ENCODE assay signal across 22 mouse cellular contexts in the genomic region with DNA sequence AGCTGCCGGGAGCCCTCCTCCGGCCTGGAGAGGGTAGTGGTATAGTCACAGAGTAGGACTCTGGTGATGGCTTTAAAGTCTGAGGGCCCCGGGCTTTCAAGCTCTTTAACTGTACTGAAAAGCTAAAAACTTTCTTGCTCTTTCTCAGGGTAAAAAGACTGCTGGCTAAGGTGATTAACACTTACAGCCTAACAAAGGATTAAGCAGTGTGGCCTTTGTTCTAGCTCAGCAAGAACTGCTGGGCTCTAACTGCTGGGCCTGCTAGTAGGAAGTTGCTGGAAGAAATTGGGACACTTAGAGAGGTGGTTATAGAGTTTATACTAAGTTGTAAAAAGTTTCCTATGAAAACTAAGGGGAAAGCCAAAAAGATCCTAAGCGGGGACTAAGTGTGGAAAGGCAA. TPM values are rescaled to one million over a fixed set of nuclear protein-coding genes. Genes with fewer than 3 reads are reported as not detected.
DNase-seq lines count a peak whose midpoint lies in the region; ATAC-seq and TF ChIP-seq lines count a peak whose summit lies in the region.
"Had no signal": no experiment of that assay in that cellular context is flagged by ENCODE, and none has a peak within 500 bp of the region (broad histone marks: within the 10 kb centered on the region; RNA-seq: fewer than 3 reads in every experiment).

No protein-coding gene starts in this region.

- H3K4me1 ChIP-seq in stomach, embryonic 14.5 days (ENCODE audit: control insufficient read depth, insufficient read depth, low read length) = peaks cover 4% of the 10 kb centered on the region; the same call in 1 of the 2 replicates
- no peaks in the 10 kb centered on the region for H3K4me1 ChIP-seq in stomach, postnatal 0 days (replicated peaks; ENCODE audit: control insufficient read depth, insufficient read depth)
- H3K4me1 ChIP-seq in intestine, postnatal 0 days (replicated peaks; ENCODE audit: control insufficient read depth, insufficient read depth, low read length) = no peaks in the 10 kb centered on the region
- H3K4me1 ChIP-seq: embryonic facial prominence, embryonic 12.5 days; hindbrain, embryonic 13.5 days had no signal

- no peaks in the 10 kb centered on the region for H3K9me3 ChIP-seq in stomach, embryonic 14.5 days (ENCODE audit: control insufficient read depth, low read depth, low read length)
- no peaks in the 10 kb centered on the region for H3K9me3 ChIP-seq in stomach, postnatal 0 days (ENCODE audit: control insufficient read depth, low read length)
- H3K9me3 ChIP-seq in intestine, postnatal 0 days (ENCODE audit: control insufficient read depth) = no peaks in the 10 kb centered on the region
- H3K9me3 ChIP-seq: embryonic facial prominence, embryonic 12.5 days; hindbrain, embryonic 13.5 days had no signal

- no peaks in the 10 kb centered on the region for H3K27me3 ChIP-seq in stomach, embryonic 14.5 days (ENCODE audit: control insufficient read depth, insufficient read depth, low read length)
- no peaks in the 10 kb centered on the region for H3K27me3 ChIP-seq in stomach, postnatal 0 days (ENCODE audit: control insufficient read depth, insufficient read depth, low read length)
- H3K27me3 ChIP-seq in intestine, postnatal 0 days (replicated peaks; ENCODE audit: control insufficient read depth, insufficient read depth, low read length) = no peaks in the 10 kb centered on the region
- H3K27me3 ChIP-seq: embryonic facial prominence, embryonic 12.5 days; hindbrain, embryonic 13.5 days; Patski had no signal

- H3K4me3 ChIP-seq in stomach, embryonic 14.5 days (ENCODE audit: low read depth, low read length) = no peak overlapping the region
- H3K4me3 ChIP-seq in stomach, postnatal 0 days (ENCODE audit: low read depth, low read length) = no peak overlapping the region
- no peak overlapping the region for H3K4me3 ChIP-seq in intestine, postnatal 0 days (ENCODE audit: low read depth, low read length)
- H3K4me3 ChIP-seq: embryonic facial prominence, embryonic 12.5 days; hindbrain, embryonic 13.5 days had no signal

- peak overlapping the region; percentile 52 for H3K27ac ChIP-seq in stomach, embryonic 14.5 days (ENCODE audit: low read length)
- no peak overlapping the region for H3K27ac ChIP-seq in stomach, postnatal 0 days (replicated peaks)
- H3K27ac ChIP-seq in intestine, postnatal 0 days (ENCODE audit: low read depth, low read length) = no peak overlapping the region
- H3K27ac ChIP-seq: embryonic facial prominence, embryonic 12.5 days; hindbrain, embryonic 13.5 days; hindbrain, postnatal 0 days had no signal

- no peak for DNase-seq in stomach, postnatal 0 days (ENCODE audit: low spot score)
- peak; percentile 42 for DNase-seq in ZHBTc4 (ENCODE audit: low read depth, low spot score)
- DNase-seq in layer of hippocampus, adult 11-12 months (ENCODE audit: low spot score) = no peak
- DNase-seq in Muller cell, postnatal 12 days (ENCODE audit: inconsistent ontology term) = no peak
- DNase-seq: adrenal gland, postnatal 14 days; cerebellum, adult 11-12 months; cerebellum, adult 9-10 months; cerebellum, postnatal 25 days; gastrocnemius, postnatal 14 days; heart, postnatal 10 days; kidney, adult 11 months had no signal

- no peak for TF ChIP-seq EP300 in stomach, postnatal 0 days (optimal IDR thresholded peaks at IDR 0.05)

- H3K4me2 ChIP-seq in stomach, embryonic 14.5 days (replicated peaks; ENCODE audit: low read depth, low read length) = no peak overlapping the region
- no peak overlapping the region for H3K4me2 ChIP-seq in stomach, postnatal 0 days (replicated peaks; ENCODE audit: low read depth)
- no peak overlapping the region for H3K4me2 ChIP-seq in intestine, postnatal 0 days (replicated peaks; ENCODE audit: low read depth)
- H3K4me2 ChIP-seq: embryonic facial prominence, embryonic 12.5 days; hindbrain, embryonic 13.5 days had no signal

- no peak for ATAC-seq in stomach, embryonic 14.5 days (ENCODE audit: insufficient number of reproducible peaks, insufficient read depth, low FRiP score, low read depth)
- ATAC-seq in stomach, postnatal 0 days (ENCODE audit: low FRiP score, low TSS enrichment) = no peak
- ATAC-seq in intestine, postnatal 0 days = peak; percentile 38; the same call in 1 of the 2 replicates
- ATAC-seq: forebrain, embryonic 16.5 days; hindbrain, postnatal 0 days; Patski had no signal

- TF ChIP-seq CTCF in stomach, postnatal 0 days (IDR thresholded peaks at IDR 0.05; ENCODE audit: low read depth) = no peak
- TF ChIP-seq CTCF in intestine, postnatal 0 days (IDR thresholded peaks at IDR 0.05; ENCODE audit: low read depth) = no peak

- WGBS in stomach, embryonic 14.5 days = 42% methylated on average over 4 of the region's 4 CpGs
- WGBS in stomach, postnatal 0 days = 50% methylated on average over 4 of the region's 4 CpGs
- 22% methylated on average over 4 of the region's 4 CpGs for WGBS in intestine, postnatal 0 days

- H3K36me3 ChIP-seq in stomach, embryonic 14.5 days (ENCODE audit: control insufficient read depth, insufficient read depth, low read length) = peaks cover 71% of the 10 kb centered on the region
- peaks cover 25% of the 10 kb centered on the region for H3K36me3 ChIP-seq in stomach, postnatal 0 days (ENCODE audit: control insufficient read depth, insufficient read depth, low read length)
- peaks cover 35% of the 10 kb centered on the region for H3K36me3 ChIP-seq in intestine, postnatal 0 days (ENCODE audit: control insufficient read depth, insufficient read depth)

- no peak overlapping the region for H3K9ac ChIP-seq in stomach, embryonic 14.5 days (replicated peaks; ENCODE audit: low read depth, low read length)
- H3K9ac ChIP-seq in stomach, postnatal 0 days (ENCODE audit: low read length) = no peak overlapping the region
- H3K9ac ChIP-seq in intestine, postnatal 0 days (ENCODE audit: low read depth, low read length) = no peak overlapping the region
- H3K9ac ChIP-seq: embryonic facial prominence, embryonic 12.5 days; hindbrain, embryonic 13.5 days had no signal

RNA-seq across cellular contexts. Expression of gene Syt2, which starts 37.3 kb away (rescaled TPM):
- polyA plus RNA-seq in stomach, embryonic 14.5 days (2014; fragmentation: Nextera tagmentation; extraction: Ambion mirVana) = 3.4 and 3.8 TPM in 2 replicates
- polyA plus RNA-seq in stomach, postnatal 0 days (2015; fragmentation: Nextera tagmentation; extraction: Ambion mirVana) = 0.50 and 0.58 TPM in 2 replicates
- 0.48 and 0.84 TPM in 2 replicates for polyA plus RNA-seq in intestine, postnatal 0 days (2015; fragmentation: Nextera tagmentation; extraction: Ambion mirVana)

RNA-seq across cellular contexts. Expression of gene Kdm5b, which starts 49.2 kb away (rescaled TPM):
- 80.6 and 81.3 TPM in 2 replicates for polyA plus RNA-seq in stomach, embryonic 14.5 days (2014; fragmentation: Nextera tagmentation; extraction: Ambion mirVana)
- 28.5 and 29.5 TPM in 2 replicates for polyA plus RNA-seq in stomach, postnatal 0 days (2015; fragmentation: Nextera tagmentation; extraction: Ambion mirVana)
- polyA plus RNA-seq in intestine, postnatal 0 days (2015; fragmentation: Nextera tagmentation; extraction: Ambion mirVana) = 12.6 and 13.0 TPM in 2 replicates

RNA-seq across cellular contexts. Expression of gene Mgat4e, which starts 59.7 kb away (rescaled TPM):
- not detected in 2 replicates for polyA plus RNA-seq in stomach, embryonic 14.5 days (2014; fragmentation: Nextera tagmentation; extraction: Ambion mirVana)
- polyA plus RNA-seq in stomach, postnatal 0 days (2015; fragmentation: Nextera tagmentation; extraction: Ambion mirVana) = not detected in 2 replicates
- polyA plus RNA-seq in intestine, postnatal 0 days (2015; fragmentation: Nextera tagmentation; extraction: Ambion mirVana) = not detected in 2 replicates
- polyA plus RNA-seq: cortical plate, adult 2 months; forebrain, embryonic 11.5 days; forebrain, embryonic 16.5 days; frontal cortex, adult 2 months; heart, embryonic 14.5 days; hindbrain, embryonic 13.5 days; hindbrain, postnatal 0 days; Patski had no signal
